Mouse (Mus musculus) ES-E14 (cell line): ENCODE data around the gene Tmppe.

Source experiments
- MAFK ChIP-seq: IDR thresholded peaks from 2 replicates; pipeline ENCODE4 v1.6.1; 2014; ENCODE audit warnings: mild to moderate bottlenecking, low read depth, low read length, inconsistent platforms; ENCODE audit not compliant: insufficient read depth
- ZNF384 ChIP-seq: IDR thresholded peaks from 2 replicates; pipeline ENCODE4 v1.6.1; 2012; ENCODE audit warnings: low read depth, low read length, inconsistent platforms

GRCm38 (mm10) chr9:114421797-114422196 is 20.9 kb downstream of the Tmppe start:
- TF ChIP-seq MAFK (no peak), ZNF384 (no peak)
